Mouse (Mus musculus) liver, embryonic 15.5 days (tissue): ENCODE results near the gene Nt5dc3. TPM values are rescaled to one million over a fixed set of nuclear protein-coding genes. Genes with fewer than 3 reads are reported as not detected.

Experiments
- ATAC-seq: fragments of 200-750 bp; cut with Nextera tagmentation; 2 replicates; pipeline ENCODE4 v1.8.0; 2017; ENCODE audit warnings: moderate number of reproducible peaks, mild to moderate bottlenecking, moderate library complexity; ENCODE audit not compliant: insufficient read depth
- H3K27ac ChIP-seq: fragments of 300-500 bp; sonication (generic); replicated peaks from 2 replicates; pipeline ENCODE4 v1.5.1; 2015; ENCODE audit warnings: mild to moderate bottlenecking, inconsistent platforms
- H3K27me3 ChIP-seq: fragments of 300-500 bp; sonication (generic); 2 replicates; pipeline ENCODE4 v1.6.1; 2015; ENCODE audit warnings: mild to moderate bottlenecking, inconsistent platforms
- H3K36me3 ChIP-seq: fragments of 300-500 bp; sonication (generic); replicated peaks from 2 replicates; pipeline ENCODE4 v1.6.1; 2015; ENCODE audit warnings: moderate library complexity, mild to moderate bottlenecking, inconsistent platforms
- H3K4me1 ChIP-seq: fragments of 300-500 bp; sonication (generic); replicated peaks from 2 replicates; pipeline ENCODE4 v1.6.1; 2015; ENCODE audit warnings: inconsistent platforms
- H3K4me2 ChIP-seq: fragments of 300-500 bp; sonication (generic); 2 replicates; pipeline ENCODE4 v1.6.1; 2015; ENCODE audit warnings: moderate library complexity, mild to moderate bottlenecking, inconsistent platforms
- H3K4me3 ChIP-seq: fragments of 300-500 bp; sonication (generic); replicated peaks from 2 replicates; pipeline ENCODE4 v1.5.1; 2015; ENCODE audit warnings: mild to moderate bottlenecking, inconsistent platforms
- H3K9ac ChIP-seq: fragments of 300-500 bp; sonication (generic); 2 replicates; pipeline ENCODE4 v1.6.1; 2015; ENCODE audit warnings: moderate library complexity, mild to moderate bottlenecking, inconsistent platforms
- H3K9me3 ChIP-seq: fragments of 300-500 bp; sonication (generic); replicated peaks from 2 replicates; pipeline ENCODE4 v1.6.1; 2016; ENCODE audit warnings: inconsistent platforms
- WGBS: fragments of 180-500 bp; shearing (Covaris S2); methylation state at CpG from one replicate; pipeline ENCODE4 v1.1.7; 2015; ENCODE audit warnings: mixed read lengths; ENCODE audit not compliant: insufficient replicate concordance; 5-methylcytosine and 5-hydroxymethylcytosine counted together
- polyA plus RNA-seq: library from polyadenylated mRNA; unstranded; fragments of >200 nt; fragmentation: Nextera tagmentation; extraction: Ambion mirVana; gene quantifications from 2 replicates; pipeline ENCODE4 v1.2.1, GENCODE M21; 2015

Nt5dc3 gene
- 0.25 and 0.33 TPM in 2 replicates for polyA plus RNA-seq

GRCm38 (mm10) chr10:86778398-86779116 is at the start of gene Nt5dc3:
TSS of gene Nt5dc3 (plus strand) at chr10:86779005.
- peak; percentile 93 for ATAC-seq
- Histone ChIP-seq H3K4me3 (peak within 1 kb of the TSS; percentile 70), H3K4me1 (peaks cover 29% of the 10 kb centered on the region), H3K9me3 (no peaks in the 10 kb centered on the region), H3K9ac (peak within 1 kb of the TSS; percentile 60), H3K4me2 (peak within 1 kb of the TSS; percentile 100), H3K27ac (peak within 1 kb of the TSS; percentile 77), H3K36me3 (no peaks in the 10 kb centered on the region), H3K27me3 (peaks cover 17% of the 10 kb centered on the region; the same call in 1 of the 2 replicates)
- WGBS: under 1% methylated on average over 44 of the region's 44 CpGs

- Histone ChIP-seq H3K4me2 (peak overlapping the region; percentile 73), H3K9ac (0 out of 2 replicates have a peak overlapping the region, but pooled peaks have one; percentile 15), H3K9me3 (no peaks in the 10 kb centered on the region), H3K36me3 (no peaks in the 10 kb centered on the region), H3K4me3 (peak overlapping the region; percentile 48), H3K27me3 (no peaks in the 10 kb centered on the region), H3K4me1 (peaks cover 22% of the 10 kb centered on the region), H3K27ac (no peak overlapping the region)
- 9% methylated on average over 22 of the region's 22 CpGs for WGBS
- no peak for ATAC-seq
These were observed 47.8 kb upstream of the Nt5dc3 start for GRCm38 (mm10) chr10:86730823-86731499.

GRCm38 (mm10) chr10:86731500-86731863 is 47.3 kb upstream of the Nt5dc3 start:
- H3K9me3 ChIP-seq: no peaks in the 10 kb centered on the region
- WGBS: 26% methylated on average over 2 of the region's 2 CpGs

GRCm38 (mm10) chr10:86735036-86735435 is 43.8 kb upstream of the Nt5dc3 start:
- H3K9ac ChIP-seq: no peak overlapping the region
- no peak overlapping the region for H3K4me2 ChIP-seq
- H3K4me1 ChIP-seq: peaks cover 5% of the 10 kb centered on the region; the same call in 1 of the 2 replicates
- no peak for ATAC-seq
- no peak overlapping the region for H3K27ac ChIP-seq
- H3K9me3 ChIP-seq: no peaks in the 10 kb centered on the region
- 75% methylated on average over 4 of the region's 4 CpGs for WGBS
- H3K36me3 ChIP-seq: no peaks in the 10 kb centered on the region
- H3K4me3 ChIP-seq: no peak overlapping the region
- no peaks in the 10 kb centered on the region for H3K27me3 ChIP-seq

More at GRCm38 (mm10) chr10:86731500-86731863, 47.3 kb upstream of the Nt5dc3 start:
- no peaks in the 10 kb centered on the region for H3K36me3 ChIP-seq
- H3K9ac ChIP-seq: no peak overlapping the region
- no peak overlapping the region for H3K4me3 ChIP-seq
- peaks cover 22% of the 10 kb centered on the region for H3K4me1 ChIP-seq
- no peak overlapping the region for H3K27ac ChIP-seq
- peak overlapping the region; percentile 73; the same call in 1 of the 2 replicates for H3K4me2 ChIP-seq
- no peaks in the 10 kb centered on the region for H3K27me3 ChIP-seq
- ATAC-seq: no peak

GRCm38 (mm10) chr10:86742918-86743317 is 35.9 kb upstream of the Nt5dc3 start:
- Histone ChIP-seq H3K36me3 (no peaks in the 10 kb centered on the region), H3K9ac (no peak overlapping the region), H3K4me3 (no peak overlapping the region), H3K4me1 (no peaks in the 10 kb centered on the region), H3K27me3 (no peaks in the 10 kb centered on the region), H3K9me3 (no peaks in the 10 kb centered on the region), H3K27ac (no peak overlapping the region), H3K4me2 (no peak overlapping the region)
- 63% methylated on average over 2 of the region's 2 CpGs for WGBS
- ATAC-seq: no peak

- Histone ChIP-seq H3K4me2 (no peak overlapping the region), H3K4me1 (no peaks in the 10 kb centered on the region), H3K36me3 (no peaks in the 10 kb centered on the region), H3K27me3 (no peaks in the 10 kb centered on the region), H3K9me3 (no peaks in the 10 kb centered on the region), H3K4me3 (no peak overlapping the region), H3K27ac (no peak overlapping the region), H3K9ac (no peak overlapping the region)
- 67% methylated on average over 7 of the region's 7 CpGs for WGBS
- no peak for ATAC-seq
These were observed 34.5 kb upstream of the Nt5dc3 start for GRCm38 (mm10) chr10:86744306-86744705.

- ATAC-seq: no peak
- H3K4me1 ChIP-seq: no peaks in the 10 kb centered on the region
- no peak overlapping the region for H3K4me2 ChIP-seq
- WGBS: 50% methylated on average over 6 of the region's 6 CpGs
- no peaks in the 10 kb centered on the region for H3K9me3 ChIP-seq
- H3K27me3 ChIP-seq: no peaks in the 10 kb centered on the region
- no peaks in the 10 kb centered on the region for H3K36me3 ChIP-seq
- no peak overlapping the region for H3K27ac ChIP-seq
- no peak overlapping the region for H3K9ac ChIP-seq
- no peak overlapping the region for H3K4me3 ChIP-seq
These were observed 22.8 kb upstream of the Nt5dc3 start for GRCm38 (mm10) chr10:86755816-86756502.

GRCm38 (mm10) chr10:86757724-86758123 is 21.1 kb upstream of the Nt5dc3 start:
- H3K27ac ChIP-seq: no peak overlapping the region
- H3K36me3 ChIP-seq: no peaks in the 10 kb centered on the region
- no peak for ATAC-seq
- WGBS: 74% methylated on average over 1 of the region's 1 CpGs
- no peak overlapping the region for H3K4me2 ChIP-seq
- H3K9me3 ChIP-seq: no peaks in the 10 kb centered on the region
- H3K4me3 ChIP-seq: no peak overlapping the region
- no peak overlapping the region for H3K9ac ChIP-seq
- no peaks in the 10 kb centered on the region for H3K4me1 ChIP-seq
- no peaks in the 10 kb centered on the region for H3K27me3 ChIP-seq

- ATAC-seq: no peak
- Histone ChIP-seq H3K9me3 (no peaks in the 10 kb centered on the region), H3K36me3 (no peaks in the 10 kb centered on the region), H3K4me3 (no peak overlapping the region), H3K4me1 (no peaks in the 10 kb centered on the region), H3K27me3 (no peaks in the 10 kb centered on the region), H3K27ac (no peak overlapping the region), H3K9ac (no peak overlapping the region), H3K4me2 (no peak overlapping the region)
- 78% methylated on average over 6 of the region's 6 CpGs for WGBS
These were observed 20.6 kb upstream of the Nt5dc3 start for GRCm38 (mm10) chr10:86758211-86758610.

- WGBS: 63% methylated on average over 1 of the region's 1 CpGs
- ATAC-seq: no peak
- H3K9me3 ChIP-seq: no peaks in the 10 kb centered on the region
These were observed 17.6 kb upstream of the Nt5dc3 start for GRCm38 (mm10) chr10:86761236-86761635.

More at GRCm38 (mm10) chr10:86761236-86761635, 17.6 kb upstream of the Nt5dc3 start:
- H3K4me3 ChIP-seq: no peak overlapping the region
- no peaks in the 10 kb centered on the region for H3K27me3 ChIP-seq
- no peak overlapping the region for H3K27ac ChIP-seq
- no peak overlapping the region for H3K4me2 ChIP-seq
- no peaks in the 10 kb centered on the region for H3K4me1 ChIP-seq
- H3K36me3 ChIP-seq: no peaks in the 10 kb centered on the region
- no peak overlapping the region for H3K9ac ChIP-seq
